Mouse (Mus musculus) megakaryocyte, embryonic 14.5 days (primary cell): ENCODE data around the gene Tapbp. TPM values are rescaled to one million over a fixed set of nuclear protein-coding genes. Genes with fewer than 3 reads are reported as not detected.

ENCODE experiments used
- H3K27me3 ChIP-seq: replicated peaks from 2 replicates; pipeline ENCODE3; 2012; ENCODE audit warnings: inconsistent platforms
- H3K36me3 ChIP-seq: replicated peaks from 2 replicates; pipeline ENCODE3; 2012; ENCODE audit warnings: low read length, inconsistent platforms, mixed read lengths
- H3K4me1 ChIP-seq: 2 replicates; pipeline ENCODE4 v1.6.1; 2012; ENCODE audit warnings: inconsistent platforms
- H3K4me3 ChIP-seq: replicated peaks from 2 replicates; pipeline ENCODE3; 2012; ENCODE audit warnings: moderate library complexity, mild to moderate bottlenecking, inconsistent platforms
- H3K9me3 ChIP-seq: 2 replicates; pipeline ENCODE4 v1.6.1; 2012; ENCODE audit warnings: inconsistent platforms
- FLI1 ChIP-seq: IDR thresholded peaks from 2 replicates; pipeline ENCODE4 v1.6.1; 2012; ENCODE audit warnings: low read length, inconsistent platforms, mixed read lengths
- GATA1 ChIP-seq: IDR thresholded peaks from 3 replicates; pipeline ENCODE4 v1.6.1; 2012; ENCODE audit warnings: mixed read lengths, low read length, inconsistent platforms, borderline replicate concordance
- polyA plus RNA-seq: library from polyadenylated mRNA; stranded (reverse); fragments of >175 nt; gene quantifications from 2 replicates; pipeline ENCODE4 v1.2.3, GENCODE M21; 2012; ENCODE audit warnings: low replicate concordance; ENCODE audit not compliant: insufficient read depth

Gene Tapbp
- polyA plus RNA-seq, 1 experiment: 606 TPM

GRCm38 (mm10) chr17:33924577-33925283 is 9.0 kb downstream of the Tapbp start:
- TF ChIP-seq FLI1 (no peak), GATA1 (no peak)
- H3K27me3 ChIP-seq: no peaks in the 10 kb centered on the region
- H3K4me1 ChIP-seq: peaks cover 60% of the 10 kb centered on the region
- H3K9me3 ChIP-seq: no peaks in the 10 kb centered on the region
- H3K36me3 ChIP-seq: peaks cover 76% of the 10 kb centered on the region
- no peak overlapping the region for H3K4me3 ChIP-seq

GRCm38 (mm10) chr17:33925406-33926116 is 9.9 kb downstream of the Tapbp start:
- no peak overlapping the region for H3K4me3 ChIP-seq
- H3K27me3 ChIP-seq: no peaks in the 10 kb centered on the region
- no peaks in the 10 kb centered on the region for H3K9me3 ChIP-seq
- peaks cover 76% of the 10 kb centered on the region for H3K36me3 ChIP-seq
- H3K4me1 ChIP-seq: peaks cover 63% of the 10 kb centered on the region
- no peak for TF ChIP-seq GATA1
- no peak for TF ChIP-seq FLI1

GRCm38 (mm10) chr17:33926207-33926932 is 10.7 kb downstream of the Tapbp start:
- no peak for TF ChIP-seq FLI1
- no peak for TF ChIP-seq GATA1
- Histone ChIP-seq H3K27me3 (no peaks in the 10 kb centered on the region), H3K36me3 (peaks cover 72% of the 10 kb centered on the region), H3K4me1 (peaks cover 64% of the 10 kb centered on the region), H3K4me3 (no peak overlapping the region), H3K9me3 (no peaks in the 10 kb centered on the region)

- Histone ChIP-seq H3K4me1 (peaks cover 60% of the 10 kb centered on the region), H3K9me3 (no peaks in the 10 kb centered on the region), H3K36me3 (peaks cover 76% of the 10 kb centered on the region), H3K4me3 (peak overlapping the region; percentile 100), H3K27me3 (no peaks in the 10 kb centered on the region)
- TF ChIP-seq FLI1: no peak
- TF ChIP-seq GATA1: no peak
These were observed 12.7 kb downstream of the Tapbp start for GRCm38 (mm10) chr17:33928251-33928947.

- no peaks in the 10 kb centered on the region for H3K9me3 ChIP-seq
- H3K36me3 ChIP-seq: peaks cover 75% of the 10 kb centered on the region
- peak within 1 kb of the TSS; percentile 100 for H3K4me3 ChIP-seq
- H3K4me1 ChIP-seq: peaks cover 57% of the 10 kb centered on the region
- no peaks in the 10 kb centered on the region for H3K27me3 ChIP-seq
- no peak for TF ChIP-seq GATA1
- no peak; the same call in 1 of the 2 replicates for TF ChIP-seq FLI1
These were observed 13.9 kb downstream of the Tapbp start, which contains the start of gene Rgl2 for GRCm38 (mm10) chr17:33929371-33930279. Gene Rgl2, plus strand, starts transcription at chr17:33929543.

- no peak for TF ChIP-seq FLI1
- Histone ChIP-seq H3K4me1 (peaks cover 57% of the 10 kb centered on the region), H3K4me3 (peak overlapping the region; percentile 100), H3K27me3 (no peaks in the 10 kb centered on the region), H3K9me3 (no peaks in the 10 kb centered on the region), H3K36me3 (peaks cover 76% of the 10 kb centered on the region)
These were observed 14.8 kb downstream of the Tapbp start for GRCm38 (mm10) chr17:33930280-33931158.

GRCm38 (mm10) chr17:33931159-33931866 is 15.6 kb downstream of the Tapbp start:
- Histone ChIP-seq H3K36me3 (peaks cover 75% of the 10 kb centered on the region), H3K9me3 (no peaks in the 10 kb centered on the region), H3K4me3 (peak overlapping the region; percentile 100), H3K27me3 (no peaks in the 10 kb centered on the region), H3K4me1 (peaks cover 54% of the 10 kb centered on the region)
- no peak for TF ChIP-seq GATA1
- TF ChIP-seq FLI1: no peak

- H3K27me3 ChIP-seq: no peaks in the 10 kb centered on the region
- no peaks in the 10 kb centered on the region for H3K9me3 ChIP-seq
- H3K36me3 ChIP-seq: peaks cover 74% of the 10 kb centered on the region
- H3K4me1 ChIP-seq: peaks cover 52% of the 10 kb centered on the region
- no peak for TF ChIP-seq FLI1
- TF ChIP-seq GATA1: no peak
- H3K4me3 ChIP-seq: no peak overlapping the region
These were observed 16.2 kb downstream of the Tapbp start for GRCm38 (mm10) chr17:33931947-33932346.
